Mouse (Mus musculus) olfactory bulb, adult 2 months (tissue): ENCODE measurements around the gene Cyb5d1. TPM values are rescaled to one million over a fixed set of nuclear protein-coding genes. Genes with fewer than 3 reads are reported as not detected.

Experiments
- H3K27ac ChIP-seq: fragments of 200-500 bp; 2 replicates; pipeline ENCODE4 v1.5.1; 2012; ENCODE audit warnings: low read depth, low read length; ENCODE audit not compliant: insufficient read depth
- H3K4me1 ChIP-seq: fragments of 200-500 bp; 2 replicates; pipeline ENCODE4 v1.6.1; 2012; ENCODE audit warnings: low read length; ENCODE audit not compliant: control insufficient read depth, insufficient read depth
- H3K4me3 ChIP-seq: fragments of 200-500 bp; 2 replicates; pipeline ENCODE4 v1.5.1; 2012; ENCODE audit warnings: mild to moderate bottlenecking, low read depth, low read length, moderate library complexity; ENCODE audit not compliant: insufficient read depth
- CTCF ChIP-seq: fragments of 200-500 bp; IDR thresholded peaks from 2 replicates; pipeline ENCODE4 v1.5.1; 2012; ENCODE audit warnings: low read depth, mild to moderate bottlenecking, low read length, moderate library complexity; ENCODE audit not compliant: insufficient read depth
- POLR2A ChIP-seq: fragments of 200-500 bp; IDR thresholded peaks from 2 replicates; pipeline ENCODE4 v1.6.1; 2012; ENCODE audit warnings: mild to moderate bottlenecking, low read depth, low read length, moderate library complexity; ENCODE audit not compliant: insufficient read depth
- WGBS: fragments of 180-500 bp; shearing (Covaris S2); methylation state at CpG from one replicate; pipeline ENCODE4 v1.1.7; 2018; 5-methylcytosine and 5-hydroxymethylcytosine counted together
- polyA plus RNA-seq: library from polyadenylated mRNA; stranded (reverse); fragments of >200 nt; gene quantifications from 2 replicates; pipeline ENCODE4 v1.2.4, GENCODE M21; 2012; ENCODE audit warnings: low replicate concordance; ENCODE audit not compliant: missing spikeins, insufficient read depth, insufficient read length

Cyb5d1 gene
- polyA plus RNA-seq, 1 experiment = not detected

DNA sequence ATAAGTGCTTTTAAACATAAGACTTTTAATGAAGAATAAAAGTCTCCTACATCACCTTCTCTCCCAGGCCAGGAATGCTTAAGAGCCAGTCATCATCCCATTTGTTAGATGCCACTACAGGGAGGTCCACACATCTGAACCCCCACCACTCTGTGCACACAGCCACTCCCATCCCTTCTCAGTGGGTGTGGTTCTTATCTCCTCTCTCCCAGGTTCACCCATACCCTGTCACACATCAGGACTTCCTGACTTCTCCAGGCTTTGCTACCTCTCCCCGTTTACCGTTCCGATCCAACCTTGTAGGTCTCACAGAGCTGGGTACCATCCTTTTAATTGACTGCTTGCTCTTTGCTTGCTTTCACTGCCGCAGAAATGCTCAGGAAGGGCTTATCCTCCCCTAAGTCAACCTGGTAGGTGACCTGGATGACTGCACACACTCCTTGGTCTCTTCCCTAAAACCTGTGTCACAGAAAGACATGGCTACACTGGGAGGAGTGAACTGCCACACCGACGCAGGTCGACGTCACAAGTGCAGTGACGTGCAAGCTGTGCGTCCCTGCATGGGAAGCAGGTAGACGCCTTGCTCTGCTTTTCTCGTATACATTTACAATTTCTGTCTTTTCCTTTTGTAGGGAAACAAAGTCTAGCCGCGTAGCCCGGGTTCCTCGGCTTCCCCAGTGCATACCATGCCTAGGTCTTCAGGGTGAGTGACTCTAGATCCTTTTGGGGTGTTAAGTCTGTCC is 22.0 kb downstream of the Cyb5d1 start:
- TF ChIP-seq CTCF = no peak
- TF ChIP-seq POLR2A = no peak
- no peak overlapping the region for H3K27ac ChIP-seq
- H3K4me3 ChIP-seq = no peak overlapping the region
- WGBS = 93% methylated on average over 16 of the region's 16 CpGs
- peaks cover 16% of the 10 kb centered on the region for H3K4me1 ChIP-seq

DNA sequence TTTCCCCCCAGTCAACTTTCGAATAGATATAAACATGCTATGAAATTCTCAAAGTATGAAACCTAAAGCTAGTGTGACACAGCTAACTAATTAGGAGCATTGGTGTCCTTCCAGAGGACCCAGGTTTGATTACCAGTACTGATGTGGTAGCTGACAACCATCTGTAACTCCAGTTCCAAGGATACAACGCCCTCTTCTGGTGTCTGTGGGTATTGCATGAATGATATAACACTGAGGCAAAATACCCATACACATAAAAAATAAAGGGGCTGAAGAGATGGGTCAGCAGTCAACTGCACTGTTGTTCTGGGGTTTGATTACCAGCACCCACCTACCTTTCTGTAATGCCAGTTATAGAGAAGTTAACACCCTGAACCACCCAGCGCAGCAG is 22.7 kb downstream of the Cyb5d1 start:
- H3K4me1 ChIP-seq = peaks cover 18% of the 10 kb centered on the region
- H3K27ac ChIP-seq = no peak overlapping the region

DNA sequence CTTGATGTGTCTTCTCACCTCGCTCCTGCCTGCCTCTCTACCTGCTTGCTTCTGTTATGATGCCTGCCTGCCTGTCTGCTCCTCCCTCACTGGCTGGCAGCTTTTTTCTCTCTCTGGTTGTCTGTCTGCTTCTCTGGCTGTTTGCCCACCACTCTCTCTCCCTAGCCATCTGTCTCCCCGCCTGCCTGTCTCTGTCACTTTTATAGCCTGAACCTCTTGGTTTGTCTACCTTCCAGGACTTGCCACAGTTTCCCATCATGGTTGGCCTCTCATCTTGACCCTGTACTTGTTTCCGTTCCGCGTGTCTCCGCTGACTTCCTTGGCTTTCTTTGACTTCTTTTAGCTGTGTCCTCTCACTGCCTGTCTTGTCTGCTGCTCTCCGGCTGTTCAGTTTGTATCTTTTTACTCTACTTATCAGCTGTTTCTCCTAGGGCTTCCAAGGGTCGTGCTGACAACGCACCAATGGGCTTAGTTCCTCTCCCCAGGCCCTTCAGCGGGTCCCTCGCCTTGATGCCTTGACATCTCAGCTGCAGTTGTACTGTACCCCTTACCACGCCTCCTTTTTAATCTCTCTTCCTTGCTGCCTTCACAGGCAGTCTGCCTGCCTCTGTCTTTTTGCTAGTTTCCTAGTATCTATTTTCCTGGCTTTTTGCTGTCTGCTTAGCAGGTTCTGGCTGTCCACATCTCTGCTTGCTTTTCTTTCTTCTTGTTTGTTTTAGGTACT is 23.2 kb downstream of the Cyb5d1 start:
- 39% methylated on average over 12 of the region's 12 CpGs for WGBS
- H3K4me3 ChIP-seq = no peak overlapping the region
- peak overlapping the region; percentile 10; the same call in 1 of the 2 replicates for H3K27ac ChIP-seq
- TF ChIP-seq CTCF = no peak
- TF ChIP-seq POLR2A = no peak
- H3K4me1 ChIP-seq = peaks cover 19% of the 10 kb centered on the region

More for the DNA sequence above, 22.7 kb downstream of the Cyb5d1 start:
- 62% methylated on average over 3 of the region's 3 CpGs for WGBS
- no peak overlapping the region for H3K4me3 ChIP-seq
- TF ChIP-seq CTCF (no peak), POLR2A (no peak)

DNA sequence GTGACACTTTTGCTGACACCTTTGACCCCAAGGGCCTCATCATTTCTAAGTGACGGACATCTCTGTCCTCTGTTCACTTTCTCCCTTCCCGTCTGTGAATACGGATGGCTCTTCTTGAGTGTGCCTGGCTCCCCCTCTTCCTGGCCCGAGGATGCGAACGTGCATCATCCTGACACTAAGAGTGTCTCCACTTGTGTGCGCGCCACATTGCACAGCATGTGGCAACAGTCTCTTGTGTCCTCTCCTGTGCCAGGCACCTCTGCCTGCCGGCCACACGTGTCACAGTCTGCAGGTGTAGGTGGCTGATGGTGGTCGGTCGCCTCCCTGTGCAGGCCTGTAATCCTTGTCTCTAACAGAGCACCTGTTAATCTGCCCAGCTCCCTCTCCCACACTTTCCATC is 23.8 kb downstream of the Cyb5d1 start:
- no peak for TF ChIP-seq POLR2A
- TF ChIP-seq CTCF = no peak
- Histone ChIP-seq H3K4me1 (peaks cover 19% of the 10 kb centered on the region), H3K27ac (peak overlapping the region; percentile 10; the same call in 1 of the 2 replicates), H3K4me3 (no peak overlapping the region)
- 35% methylated on average over 12 of the region's 12 CpGs for WGBS

- TF ChIP-seq POLR2A (no peak), CTCF (no peak)
These were observed 24.6 kb downstream of the Cyb5d1 start for GRCm38 (mm10) chr11:69370817-69371215.

GRCm38 (mm10) chr11:69369990-69370816 is 25.2 kb downstream of the Cyb5d1 start:
- Histone ChIP-seq H3K4me3 (no peak overlapping the region), H3K27ac (peak overlapping the region; percentile 48), H3K4me1 (peaks cover 30% of the 10 kb centered on the region)
- TF ChIP-seq POLR2A (no peak), CTCF (no peak)
- 21% methylated on average over 2 of the region's 2 CpGs for WGBS

More at GRCm38 (mm10) chr11:69370817-69371215, 24.6 kb downstream of the Cyb5d1 start:
- Histone ChIP-seq H3K4me3 (no peak overlapping the region), H3K4me1 (peaks cover 23% of the 10 kb centered on the region), H3K27ac (peak overlapping the region; percentile 10; the same call in 1 of the 2 replicates)
- WGBS = 30% methylated on average over 9 of the region's 9 CpGs

- Histone ChIP-seq H3K27ac (peak within 1 kb of the TSS; percentile 98), H3K4me1 (peaks cover 38% of the 10 kb centered on the region), H3K4me3 (peak within 1 kb of the TSS; percentile 65)
- TF ChIP-seq POLR2A = no peak
- no peak for TF ChIP-seq CTCF
- WGBS = under 1% methylated on average over 13 of the region's 34 CpGs
These were observed 26.0 kb downstream of the Cyb5d1 start, which contains the start of gene Chd3 for GRCm38 (mm10) chr11:69369215-69369989. Gene Chd3 (minus strand): TSS chr11:69369406.
